Mouse (Mus musculus): Measurements from ENCODE around the gene Atxn7l3. TPM values are rescaled to one million over a fixed set of nuclear protein-coding genes. Genes with fewer than 3 reads are reported as not detected.

The Atxn7l3 gene
- polyA plus RNA-seq, 1 experiment from 2014 or later, result 19.0 TPM

DNA sequence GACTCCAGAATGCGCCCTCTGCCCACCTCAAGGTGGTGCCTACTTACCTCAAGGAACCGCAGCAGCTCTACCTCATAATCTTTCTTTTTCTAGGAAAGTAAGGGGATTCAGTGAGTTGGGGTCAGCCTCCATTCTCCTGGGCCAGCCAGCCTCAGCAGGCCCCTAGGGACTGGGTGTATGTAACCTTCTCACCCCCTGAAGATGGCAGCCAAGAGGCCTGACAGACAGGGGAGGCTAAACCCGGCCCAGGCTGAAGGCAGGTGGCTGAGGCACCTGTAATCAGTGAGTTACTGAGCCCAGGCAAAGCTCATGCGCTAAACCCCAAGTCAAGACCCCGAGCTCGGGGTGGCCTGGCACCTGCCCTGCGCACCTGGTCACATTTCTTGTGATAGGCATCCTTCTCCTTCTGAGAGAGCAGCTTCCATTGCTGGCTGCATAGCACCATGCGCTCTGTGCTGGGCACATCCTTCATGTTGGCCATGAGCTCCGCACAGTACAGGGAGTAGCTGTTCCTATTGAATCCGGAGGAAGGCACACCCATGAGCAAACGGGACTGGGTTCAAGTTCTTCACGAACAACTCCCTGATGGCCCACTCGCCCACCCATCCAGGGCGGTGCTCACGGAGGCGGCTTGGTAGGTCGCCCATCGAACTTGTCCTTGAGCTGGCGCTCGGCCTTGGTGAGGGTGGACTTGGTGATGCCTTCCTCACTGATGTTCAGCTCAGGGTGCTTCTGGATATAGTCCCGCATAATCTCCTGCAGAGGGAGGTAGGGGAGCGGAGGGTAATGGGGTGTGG lies 13.6 kb upstream of the Atxn7l3 start:
- Histone ChIP-seq H3K4me3 (ENCODE audit: low read depth, low read length) (peak overlapping the region; percentile 29; the same call in 1 of the 2 replicates), H3K4me2 (replicated peaks; ENCODE audit: low read depth, low read length) (peak overlapping the region; percentile 58), H3K4me1 (ENCODE audit: control insufficient read depth, insufficient read depth, low read length) (peaks cover 17% of the 10 kb centered on the region), H3K9me3 (ENCODE audit: control insufficient read depth, low read depth, low read length) (no peaks in the 10 kb centered on the region), H3K9ac (replicated peaks; ENCODE audit: low read depth, low read length) (0 out of 2 replicates have a peak overlapping the region, but pooled peaks have one; percentile 10), H3K27me3 (ENCODE audit: control insufficient read depth, insufficient read depth, low read length) (no peaks in the 10 kb centered on the region), H3K36me3 (ENCODE audit: control insufficient read depth, insufficient read depth, low read length) (peaks cover 64% of the 10 kb centered on the region), H3K27ac (ENCODE audit: low read length) (peak overlapping the region; percentile 34; the same call in 1 of the 2 replicates)
- 88% methylated on average over 22 of the region's 22 CpGs for WGBS
- ATAC-seq (ENCODE audit: insufficient number of reproducible peaks, insufficient read depth, low FRiP score, low read depth), result no peak

DNA sequence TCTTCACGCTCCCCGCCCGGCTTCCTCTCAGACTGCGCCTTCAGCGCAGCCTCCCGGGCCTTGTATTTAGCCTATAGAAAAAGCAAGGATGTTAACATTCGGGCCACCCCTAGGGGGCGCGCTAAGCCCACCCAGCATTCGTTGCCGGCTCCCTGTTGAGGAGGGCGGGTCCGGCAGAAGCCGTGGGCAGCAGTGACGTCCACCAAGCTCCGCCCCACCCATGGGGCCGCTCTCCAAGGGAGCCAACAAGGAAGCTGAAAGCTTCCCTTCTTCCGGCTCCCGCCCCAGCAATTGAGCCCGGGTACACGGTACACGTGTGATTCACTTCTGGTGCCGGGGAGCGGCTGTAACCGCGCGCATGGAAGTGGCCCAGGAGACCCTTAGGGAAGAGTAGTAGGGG lies 12.5 kb upstream of the Atxn7l3 start:
- Histone ChIP-seq H3K9me3 (ENCODE audit: control insufficient read depth, low read depth, low read length) (no peaks in the 10 kb centered on the region), H3K4me1 (ENCODE audit: control insufficient read depth, insufficient read depth, low read length) (peaks cover 17% of the 10 kb centered on the region), H3K4me3 (ENCODE audit: low read depth, low read length) (peak overlapping the region; percentile 29), H3K4me2 (replicated peaks; ENCODE audit: low read depth, low read length) (peak overlapping the region; percentile 58), H3K36me3 (ENCODE audit: control insufficient read depth, insufficient read depth, low read length) (peaks cover 54% of the 10 kb centered on the region), H3K9ac (replicated peaks; ENCODE audit: low read depth, low read length) (no peak overlapping the region), H3K27me3 (ENCODE audit: control insufficient read depth, insufficient read depth, low read length) (no peaks in the 10 kb centered on the region), H3K27ac (ENCODE audit: low read length) (peak overlapping the region; percentile 34)
- under 1% methylated on average over 27 of the region's 27 CpGs for WGBS
- ATAC-seq (ENCODE audit: insufficient number of reproducible peaks, insufficient read depth, low FRiP score, low read depth), result peak; percentile 95

GRCm38 (mm10) chr11:102308104-102308503 lies 11.7 kb upstream of the Atxn7l3 start:
- WGBS, result 84% methylated on average over 9 of the region's 9 CpGs
- Histone ChIP-seq H3K27me3 (ENCODE audit: control insufficient read depth, insufficient read depth, low read length) (no peaks in the 10 kb centered on the region), H3K36me3 (ENCODE audit: control insufficient read depth, insufficient read depth, low read length) (peaks cover 45% of the 10 kb centered on the region), H3K9ac (replicated peaks; ENCODE audit: low read depth, low read length) (no peak overlapping the region), H3K27ac (ENCODE audit: low read length) (no peak overlapping the region), H3K4me3 (ENCODE audit: low read depth, low read length) (no peak overlapping the region), H3K9me3 (ENCODE audit: control insufficient read depth, low read depth, low read length) (no peaks in the 10 kb centered on the region), H3K4me2 (replicated peaks; ENCODE audit: low read depth, low read length) (no peak overlapping the region), H3K4me1 (ENCODE audit: control insufficient read depth, insufficient read depth, low read length) (peaks cover 17% of the 10 kb centered on the region)
- no peak for ATAC-seq (ENCODE audit: insufficient number of reproducible peaks, insufficient read depth, low FRiP score, low read depth)

DNA sequence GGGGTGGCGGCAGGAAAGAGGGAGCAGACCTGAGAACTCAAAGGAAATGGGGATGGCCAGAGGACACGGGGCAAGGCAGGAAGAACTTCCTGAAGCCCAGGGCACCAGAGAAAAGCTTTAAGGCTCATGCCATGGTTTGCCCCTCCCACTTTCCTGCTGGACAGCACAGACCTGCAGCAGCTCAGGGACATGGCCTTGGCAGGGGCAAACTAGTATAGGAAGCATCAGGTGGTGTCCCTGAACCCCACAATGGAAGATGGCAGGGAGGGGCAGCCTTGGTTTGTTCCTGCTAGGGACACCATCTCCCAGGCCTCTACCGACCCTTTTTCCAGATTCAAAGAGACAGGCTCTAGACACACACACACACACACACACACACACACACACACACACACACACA lies 8.9 kb upstream of the Atxn7l3 start:
- no peaks in the 10 kb centered on the region for H3K9me3 ChIP-seq (ENCODE audit: control insufficient read depth, low read depth, low read length)
- peaks cover 15% of the 10 kb centered on the region for H3K4me1 ChIP-seq (ENCODE audit: control insufficient read depth, insufficient read depth, low read length)
- H3K4me3 ChIP-seq (ENCODE audit: low read depth, low read length), result no peak overlapping the region
- no peaks in the 10 kb centered on the region for H3K27me3 ChIP-seq (ENCODE audit: control insufficient read depth, insufficient read depth, low read length)
- 63% methylated on average over 3 of the region's 3 CpGs for WGBS
- no peak overlapping the region for H3K4me2 ChIP-seq (replicated peaks; ENCODE audit: low read depth, low read length)
- peaks cover 35% of the 10 kb centered on the region for H3K36me3 ChIP-seq (ENCODE audit: control insufficient read depth, insufficient read depth, low read length)
- H3K27ac ChIP-seq (ENCODE audit: low read length), result no peak overlapping the region
- ATAC-seq (ENCODE audit: insufficient number of reproducible peaks, insufficient read depth, low FRiP score, low read depth), result no peak
- H3K9ac ChIP-seq (replicated peaks; ENCODE audit: low read depth, low read length), result no peak overlapping the region

DNA sequence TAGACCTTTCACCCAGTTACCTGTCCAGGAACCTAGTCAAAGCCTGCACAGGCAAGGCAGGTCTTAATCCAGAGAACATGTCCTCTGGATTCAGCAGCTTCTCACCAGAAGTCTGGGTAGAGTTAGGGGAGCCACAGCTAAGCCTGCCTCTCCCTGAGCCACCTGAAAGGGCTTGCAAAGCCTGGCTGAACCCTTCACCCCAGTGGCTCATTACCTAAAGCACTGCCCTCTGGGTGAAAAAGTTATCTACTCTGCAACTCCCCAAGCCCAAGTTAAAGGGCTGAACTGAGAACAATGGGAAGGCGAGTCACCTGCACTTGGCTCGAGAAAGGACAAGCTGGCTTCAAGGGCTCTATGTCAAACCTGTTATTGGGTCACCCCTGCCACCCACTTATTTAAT lies 7.7 kb upstream of the Atxn7l3 start:
- WGBS, result 39% methylated on average over 2 of the region's 2 CpGs
- peaks cover 25% of the 10 kb centered on the region for H3K36me3 ChIP-seq (ENCODE audit: control insufficient read depth, insufficient read depth, low read length)
- no peaks in the 10 kb centered on the region for H3K9me3 ChIP-seq (ENCODE audit: control insufficient read depth, low read depth, low read length)
- H3K4me1 ChIP-seq (ENCODE audit: control insufficient read depth, insufficient read depth, low read length), result 0 out of 2 replicates have a peak, but pooled peaks cover 3% of the 10 kb centered on the region
- H3K27me3 ChIP-seq (ENCODE audit: control insufficient read depth, insufficient read depth, low read length), result no peaks in the 10 kb centered on the region
- H3K4me3 ChIP-seq (ENCODE audit: low read depth, low read length), result no peak overlapping the region
- no peak overlapping the region for H3K9ac ChIP-seq (replicated peaks; ENCODE audit: low read depth, low read length)
- H3K4me2 ChIP-seq (replicated peaks; ENCODE audit: low read depth, low read length), result no peak overlapping the region
- H3K27ac ChIP-seq (ENCODE audit: low read length), result no peak overlapping the region
- no peak for ATAC-seq (ENCODE audit: insufficient number of reproducible peaks, insufficient read depth, low FRiP score, low read depth)

DNA sequence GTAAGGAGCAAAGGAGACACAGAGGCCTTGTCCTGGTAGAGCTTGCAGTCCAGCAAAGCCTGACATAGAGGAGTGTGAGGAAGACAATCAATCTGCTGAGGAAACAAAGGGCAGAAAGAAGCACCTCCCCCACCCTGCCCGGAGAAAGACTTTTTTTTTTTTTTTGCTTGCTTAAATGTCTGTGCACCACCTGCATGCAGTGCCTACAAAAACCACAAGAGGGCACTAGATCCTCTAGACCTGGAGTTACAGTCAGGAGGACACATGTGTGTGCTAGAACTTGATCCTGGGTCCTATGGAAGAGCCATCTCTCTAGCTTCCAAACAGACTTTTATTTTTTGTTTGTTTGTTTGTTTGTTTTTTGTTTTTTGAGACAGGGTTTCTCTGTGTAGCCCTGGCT lies 3.4 kb upstream of the Atxn7l3 start:
- Histone ChIP-seq H3K9me3 (ENCODE audit: control insufficient read depth, low read depth, low read length) (no peaks in the 10 kb centered on the region), H3K36me3 (ENCODE audit: control insufficient read depth, insufficient read depth, low read length) (no peaks in the 10 kb centered on the region), H3K4me3 (ENCODE audit: low read depth, low read length) (no peak overlapping the region), H3K9ac (replicated peaks; ENCODE audit: low read depth, low read length) (no peak overlapping the region), H3K4me1 (ENCODE audit: control insufficient read depth, insufficient read depth, low read length) (peaks cover 6% of the 10 kb centered on the region), H3K27me3 (ENCODE audit: control insufficient read depth, insufficient read depth, low read length) (no peaks in the 10 kb centered on the region), H3K27ac (ENCODE audit: low read length) (no peak overlapping the region), H3K4me2 (replicated peaks; ENCODE audit: low read depth, low read length) (no peak overlapping the region)
- ATAC-seq (ENCODE audit: insufficient number of reproducible peaks, insufficient read depth, low FRiP score, low read depth), result no peak
- WGBS, result 8% methylated on average over 1 of the region's 1 CpGs

GRCm38 (mm10) chr11:102297577-102298556 lies 1.4 kb upstream of the Atxn7l3 start:
- Histone ChIP-seq H3K9ac (replicated peaks; ENCODE audit: low read depth, low read length) (peak overlapping the region; percentile 36), H3K27ac (ENCODE audit: low read length) (peak overlapping the region; percentile 100), H3K9me3 (ENCODE audit: control insufficient read depth, low read depth, low read length) (no peaks in the 10 kb centered on the region), H3K4me2 (replicated peaks; ENCODE audit: low read depth, low read length) (peak overlapping the region; percentile 80), H3K4me3 (ENCODE audit: low read depth, low read length) (peak overlapping the region; percentile 68), H3K4me1 (ENCODE audit: control insufficient read depth, insufficient read depth, low read length) (peaks cover 8% of the 10 kb centered on the region), H3K27me3 (ENCODE audit: control insufficient read depth, insufficient read depth, low read length) (no peaks in the 10 kb centered on the region), H3K36me3 (ENCODE audit: control insufficient read depth, insufficient read depth, low read length) (peaks cover 6% of the 10 kb centered on the region)
- ATAC-seq (ENCODE audit: insufficient number of reproducible peaks, insufficient read depth, low FRiP score, low read depth), result peak; percentile 12; the same call in 1 of the 2 replicates
- WGBS, result 22% methylated on average over 27 of the region's 27 CpGs
